Mouse (Mus musculus): ENCODE data around the gene Gm34302. TPM values are rescaled to one million over a fixed set of nuclear protein-coding genes. Genes with fewer than 3 reads are reported as not detected.

Gene Gm34302
- polyA plus RNA-seq, 1 experiment from 2014 or later, result not detected

Other genes with a start within 250 kb of the Gm34302 start
- gene Mme, start 242.3 kb downstream of the Gm34302 start, polyA plus RNA-seq (2015; fragmentation: Nextera tagmentation; extraction: Ambion mirVana), result 2.0 and 3.2 TPM in 2 replicates

Measured in midbrain, embryonic 15.5 days (tissue).